Mouse (Mus musculus) spleen, adult 2 months (tissue): ENCODE results near the gene Tnni2.
A peak's percentile ranks its signal among the peaks of the same experiment; 100 is the strongest.

ENCODE experiments used
- CTCF ChIP-seq: fragments of 200-500 bp; IDR thresholded peaks from 2 replicates; pipeline ENCODE4 v1.5.1; 2011; ENCODE audit warnings: mild to moderate bottlenecking, inconsistent platforms; ENCODE audit not compliant: insufficient read depth, insufficient read length, insufficient replicate concordance; ENCODE audit errors: extremely low read depth
- POLR2A ChIP-seq: fragments of 200-500 bp; IDR thresholded peaks from 2 replicates; pipeline ENCODE4 v1.6.1; 2011; ENCODE audit warnings: low read depth, low read length, inconsistent platforms

DNA sequence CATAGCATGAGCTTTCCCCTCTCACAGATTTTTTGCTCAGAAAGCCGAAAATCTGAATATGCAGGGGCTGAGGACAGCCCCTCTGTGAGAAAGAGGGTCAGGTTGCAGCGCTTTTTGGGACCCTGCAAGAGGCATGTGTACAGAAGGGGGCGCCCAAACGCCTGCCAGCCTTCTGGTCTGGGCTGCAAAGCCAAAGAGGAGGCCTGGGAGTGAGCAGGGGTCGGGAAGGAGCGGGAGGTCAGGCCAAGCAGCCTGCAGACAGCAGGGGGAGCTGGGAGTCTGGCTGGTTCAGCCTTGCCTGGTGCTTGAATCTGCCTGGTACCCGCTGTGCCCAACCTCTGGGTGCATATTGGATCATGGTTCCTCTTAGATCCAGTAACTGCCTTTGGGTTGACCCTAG is 13.4 kb upstream of the Tnni2 start:
- TF ChIP-seq POLR2A (no peak), CTCF (peak; percentile 19; the same call in 1 of the 2 replicates)
